Mouse (Mus musculus): ENCODE measurements around the gene Vps4a. TPM values are rescaled to one million over a fixed set of nuclear protein-coding genes. Genes with fewer than 3 reads are reported as not detected.

The Vps4a gene
- polyA plus RNA-seq, 1 experiment = 14.9 TPM

GRCm38 (mm10) chr8:106999068-106999467 is 32.0 kb upstream of the Vps4a start:
- Histone ChIP-seq H3K27me3 (ENCODE audit: control insufficient read depth, insufficient read depth, low read length) (no peaks in the 10 kb centered on the region), H3K27ac (ENCODE audit: insufficient read depth, low read depth, low read length) (no peak overlapping the region), H3K36me3 (ENCODE audit: control insufficient read depth, insufficient read depth, low read length) (peaks cover 5% of the 10 kb centered on the region), H3K4me3 (ENCODE audit: low read depth, low read length) (no peak overlapping the region), H3K4me1 (ENCODE audit: control insufficient read depth, insufficient read depth, insufficient read length, low read length) (no peaks in the 10 kb centered on the region)
- 83% methylated on average over 1 of the region's 1 CpGs for WGBS
- no peak for TF ChIP-seq CTCF (IDR thresholded peaks at IDR 0.05; ENCODE audit: extremely low read depth, insufficient read length, insufficient replicate concordance, low read depth, low read length)
- TF ChIP-seq POLR2A (IDR thresholded peaks at IDR 0.05; ENCODE audit: low read depth, low read length) = no peak

GRCm38 (mm10) chr8:107002532-107002931 is 28.5 kb upstream of the Vps4a start:
- Histone ChIP-seq H3K4me3 (ENCODE audit: low read depth, low read length) (no peak overlapping the region), H3K4me1 (ENCODE audit: control insufficient read depth, insufficient read depth, insufficient read length, low read length) (no peaks in the 10 kb centered on the region), H3K27ac (ENCODE audit: insufficient read depth, low read depth, low read length) (no peak overlapping the region), H3K36me3 (ENCODE audit: control insufficient read depth, insufficient read depth, low read length) (peaks cover 2% of the 10 kb centered on the region; the same call in 1 of the 2 replicates), H3K27me3 (ENCODE audit: control insufficient read depth, insufficient read depth, low read length) (no peaks in the 10 kb centered on the region)
- 10% methylated on average over 5 of the region's 5 CpGs for WGBS
- TF ChIP-seq CTCF (IDR thresholded peaks at IDR 0.05; ENCODE audit: extremely low read depth, insufficient read length, insufficient replicate concordance, low read depth, low read length) (peak; percentile 100), POLR2A (IDR thresholded peaks at IDR 0.05; ENCODE audit: low read depth, low read length) (no peak)

GRCm38 (mm10) chr8:107007795-107008194 is 23.2 kb upstream of the Vps4a start:
- WGBS = 87% methylated on average over 3 of the region's 3 CpGs
- no peak overlapping the region for H3K27ac ChIP-seq (ENCODE audit: insufficient read depth, low read depth, low read length)
- no peaks in the 10 kb centered on the region for H3K27me3 ChIP-seq (ENCODE audit: control insufficient read depth, insufficient read depth, low read length)
- H3K4me3 ChIP-seq (ENCODE audit: low read depth, low read length) = no peak overlapping the region
- H3K4me1 ChIP-seq (ENCODE audit: control insufficient read depth, insufficient read depth, insufficient read length, low read length) = no peaks in the 10 kb centered on the region
- TF ChIP-seq CTCF (IDR thresholded peaks at IDR 0.05; ENCODE audit: extremely low read depth, insufficient read length, insufficient replicate concordance, low read depth, low read length) (no peak), POLR2A (IDR thresholded peaks at IDR 0.05; ENCODE audit: low read depth, low read length) (no peak)
- H3K36me3 ChIP-seq (ENCODE audit: control insufficient read depth, insufficient read depth, low read length) = peaks cover 12% of the 10 kb centered on the region; the same call in 1 of the 2 replicates

GRCm38 (mm10) chr8:107012666-107013065 is 18.4 kb upstream of the Vps4a start:
- H3K4me1 ChIP-seq (ENCODE audit: control insufficient read depth, insufficient read depth, insufficient read length, low read length) = no peaks in the 10 kb centered on the region
- no peak overlapping the region for H3K4me3 ChIP-seq (ENCODE audit: low read depth, low read length)
- WGBS = 94% methylated on average over 2 of the region's 2 CpGs
- H3K27ac ChIP-seq (ENCODE audit: insufficient read depth, low read depth, low read length) = no peak overlapping the region
- TF ChIP-seq POLR2A (IDR thresholded peaks at IDR 0.05; ENCODE audit: low read depth, low read length) (no peak), CTCF (IDR thresholded peaks at IDR 0.05; ENCODE audit: extremely low read depth, insufficient read length, insufficient replicate concordance, low read depth, low read length) (no peak)
- H3K36me3 ChIP-seq (ENCODE audit: control insufficient read depth, insufficient read depth, low read length) = peaks cover 13% of the 10 kb centered on the region; the same call in 1 of the 2 replicates
- no peaks in the 10 kb centered on the region for H3K27me3 ChIP-seq (ENCODE audit: control insufficient read depth, insufficient read depth, low read length)

- Histone ChIP-seq H3K36me3 (ENCODE audit: control insufficient read depth, insufficient read depth, low read length) (peaks cover 12% of the 10 kb centered on the region; the same call in 1 of the 2 replicates), H3K4me1 (ENCODE audit: control insufficient read depth, insufficient read depth, insufficient read length, low read length) (no peaks in the 10 kb centered on the region), H3K27ac (ENCODE audit: insufficient read depth, low read depth, low read length) (no peak overlapping the region), H3K4me3 (ENCODE audit: low read depth, low read length) (no peak overlapping the region), H3K27me3 (ENCODE audit: control insufficient read depth, insufficient read depth, low read length) (no peaks in the 10 kb centered on the region)
- WGBS = 83% methylated on average over 1 of the region's 1 CpGs
- TF ChIP-seq POLR2A (IDR thresholded peaks at IDR 0.05; ENCODE audit: low read depth, low read length) = no peak
- TF ChIP-seq CTCF (IDR thresholded peaks at IDR 0.05; ENCODE audit: extremely low read depth, insufficient read length, insufficient replicate concordance, low read depth, low read length) = no peak
Observed at GRCm38 (mm10) chr8:107014915-107015314, 16.1 kb upstream of the Vps4a start.

- WGBS = 92% methylated on average over 8 of the region's 8 CpGs
- no peak overlapping the region for H3K27ac ChIP-seq (ENCODE audit: insufficient read depth, low read depth, low read length)
- H3K36me3 ChIP-seq (ENCODE audit: control insufficient read depth, insufficient read depth, low read length) = no peaks in the 10 kb centered on the region
- H3K4me3 ChIP-seq (ENCODE audit: low read depth, low read length) = no peak overlapping the region
- no peaks in the 10 kb centered on the region for H3K4me1 ChIP-seq (ENCODE audit: control insufficient read depth, insufficient read depth, insufficient read length, low read length)
- TF ChIP-seq POLR2A (IDR thresholded peaks at IDR 0.05; ENCODE audit: low read depth, low read length) = no peak
- TF ChIP-seq CTCF (IDR thresholded peaks at IDR 0.05; ENCODE audit: extremely low read depth, insufficient read length, insufficient replicate concordance, low read depth, low read length) = no peak
- no peaks in the 10 kb centered on the region for H3K27me3 ChIP-seq (ENCODE audit: control insufficient read depth, insufficient read depth, low read length)
Observed at GRCm38 (mm10) chr8:107023479-107023878, 7.5 kb upstream of the Vps4a start.

GRCm38 (mm10) chr8:107029310-107029709 is 1.7 kb upstream of the Vps4a start:
- H3K27me3 ChIP-seq (ENCODE audit: control insufficient read depth, insufficient read depth, low read length) = no peaks in the 10 kb centered on the region
- no peak overlapping the region for H3K27ac ChIP-seq (ENCODE audit: insufficient read depth, low read depth, low read length)
- 80% methylated on average over 3 of the region's 3 CpGs for WGBS
- TF ChIP-seq CTCF (IDR thresholded peaks at IDR 0.05; ENCODE audit: extremely low read depth, insufficient read length, insufficient replicate concordance, low read depth, low read length) (no peak), POLR2A (IDR thresholded peaks at IDR 0.05; ENCODE audit: low read depth, low read length) (no peak)
- H3K4me3 ChIP-seq (ENCODE audit: low read depth, low read length) = no peak overlapping the region
- no peaks in the 10 kb centered on the region for H3K36me3 ChIP-seq (ENCODE audit: control insufficient read depth, insufficient read depth, low read length)
- H3K4me1 ChIP-seq (ENCODE audit: control insufficient read depth, insufficient read depth, insufficient read length, low read length) = peaks cover 2% of the 10 kb centered on the region

Measured in small intestine, adult 2 months (tissue).